Mouse (Mus musculus): ENCODE measurements at regions not wholly inside any gene's neighbourhood (a gene's known extent, or its start where the extent isn't known, plus 50 kb on each side); places are given as distances from the start of the nearest gene placed in this dataset.

GRCm38 (mm10) chr15:87435566-87435965, 108.5 kb upstream of the Fam19a5 start:
- Histone ChIP-seq H3K4me3 (ENCODE audit: insufficient read depth, low read length) (no peak overlapping the region), H3K27ac (ENCODE audit: insufficient read depth, low read length) (no peak overlapping the region), H3K4me1 (ENCODE audit: control insufficient read depth, insufficient read depth, low read length) (no peaks in the 10 kb centered on the region; the same call in 1 of the 2 replicates)
- TF ChIP-seq POLR2A (IDR thresholded peaks at IDR 0.05; ENCODE audit: low read depth, low read length): no peak
- no peak for TF ChIP-seq CTCF (IDR thresholded peaks at IDR 0.05; ENCODE audit: borderline replicate concordance, insufficient read depth, low read length)

DNA sequence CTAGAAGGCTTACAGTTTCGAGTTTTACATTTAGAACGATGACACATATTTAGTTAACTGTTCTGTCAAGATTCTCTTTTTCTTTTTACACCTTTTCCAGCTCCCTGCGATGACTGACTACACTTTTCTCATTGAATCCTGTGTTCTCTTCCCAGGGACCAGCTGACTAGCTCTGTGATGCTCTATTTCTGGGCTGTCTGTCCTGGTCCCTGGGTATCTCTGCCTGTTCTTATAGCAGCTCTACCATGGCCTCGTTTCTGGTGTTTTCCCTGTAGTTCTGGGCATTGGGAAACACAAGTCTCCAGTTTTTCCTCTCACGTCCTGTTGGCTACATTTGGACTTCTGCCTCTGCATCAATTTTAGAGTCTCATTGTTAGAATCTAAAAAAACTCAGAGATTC, 106.5 kb upstream of the Fam19a5 start:
- H3K4me3 ChIP-seq (ENCODE audit: insufficient read depth, low read length): no peak overlapping the region

GRCm38 (mm10) chr15:87458932-87459331, 85.2 kb upstream of the Fam19a5 start:
- no peaks in the 10 kb centered on the region for H3K4me1 ChIP-seq (ENCODE audit: control insufficient read depth, insufficient read depth, low read length)
- no peak overlapping the region for H3K27ac ChIP-seq (ENCODE audit: insufficient read depth, low read length)
- TF ChIP-seq POLR2A (IDR thresholded peaks at IDR 0.05; ENCODE audit: low read depth, low read length) (no peak), CTCF (IDR thresholded peaks at IDR 0.05; ENCODE audit: borderline replicate concordance, insufficient read depth, low read length) (no peak)
- H3K4me3 ChIP-seq (ENCODE audit: insufficient read depth, low read length): no peak overlapping the region

More for the DNA sequence above, 106.5 kb upstream of the Fam19a5 start:
- no peaks in the 10 kb centered on the region for H3K4me1 ChIP-seq (ENCODE audit: control insufficient read depth, insufficient read depth, low read length)
- H3K27ac ChIP-seq (ENCODE audit: insufficient read depth, low read length): no peak overlapping the region
- TF ChIP-seq CTCF (IDR thresholded peaks at IDR 0.05; ENCODE audit: borderline replicate concordance, insufficient read depth, low read length) (no peak), POLR2A (IDR thresholded peaks at IDR 0.05; ENCODE audit: low read depth, low read length) (no peak)

GRCm38 (mm10) chr15:87476247-87476646, 67.9 kb upstream of the Fam19a5 start:
- TF ChIP-seq POLR2A (IDR thresholded peaks at IDR 0.05; ENCODE audit: low read depth, low read length): no peak
- TF ChIP-seq CTCF (IDR thresholded peaks at IDR 0.05; ENCODE audit: borderline replicate concordance, insufficient read depth, low read length): no peak
- H3K4me3 ChIP-seq (ENCODE audit: insufficient read depth, low read length): no peak overlapping the region
- no peaks in the 10 kb centered on the region for H3K4me1 ChIP-seq (ENCODE audit: control insufficient read depth, insufficient read depth, low read length)
- H3K27ac ChIP-seq (ENCODE audit: insufficient read depth, low read length): no peak overlapping the region

- Histone ChIP-seq H3K4me3 (ENCODE audit: insufficient read depth, low read length) (no peak overlapping the region), H3K4me1 (ENCODE audit: control insufficient read depth, insufficient read depth, low read length) (no peaks in the 10 kb centered on the region), H3K27ac (ENCODE audit: insufficient read depth, low read length) (no peak overlapping the region)
- TF ChIP-seq POLR2A (IDR thresholded peaks at IDR 0.05; ENCODE audit: low read depth, low read length): no peak
- no peak for TF ChIP-seq CTCF (IDR thresholded peaks at IDR 0.05; ENCODE audit: borderline replicate concordance, insufficient read depth, low read length)
Measured at GRCm38 (mm10) chr15:87476862-87477490, 67.1 kb upstream of the Fam19a5 start.

DNA sequence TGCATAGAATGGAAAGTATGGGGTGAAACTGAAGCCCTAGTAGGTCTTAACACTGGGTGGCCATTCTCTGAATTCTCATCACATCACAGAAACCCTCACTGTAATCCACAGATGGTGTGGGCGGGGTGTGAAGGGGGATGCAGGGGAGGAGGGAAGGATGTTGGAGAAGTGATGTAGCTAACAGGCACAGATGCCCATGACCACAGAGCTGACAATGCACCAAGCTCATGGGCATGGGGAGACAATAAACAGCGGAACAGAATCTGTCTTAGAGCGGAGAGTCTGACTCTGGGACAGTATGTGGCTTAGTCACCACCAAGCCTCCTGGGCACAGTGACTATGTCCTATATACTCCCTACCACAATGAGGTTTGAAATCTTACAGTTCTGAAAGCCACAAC, 63.3 kb upstream of the Fam19a5 start:
- Histone ChIP-seq H3K27ac (ENCODE audit: insufficient read depth, low read length) (no peak overlapping the region), H3K4me1 (ENCODE audit: control insufficient read depth, insufficient read depth, low read length) (no peaks in the 10 kb centered on the region), H3K4me3 (ENCODE audit: insufficient read depth, low read length) (no peak overlapping the region)
- TF ChIP-seq POLR2A (IDR thresholded peaks at IDR 0.05; ENCODE audit: low read depth, low read length) (no peak), CTCF (IDR thresholded peaks at IDR 0.05; ENCODE audit: borderline replicate concordance, insufficient read depth, low read length) (no peak)
